Mouse (Mus musculus): ENCODE data around the gene Sept11.

Sept11 gene

DNA sequence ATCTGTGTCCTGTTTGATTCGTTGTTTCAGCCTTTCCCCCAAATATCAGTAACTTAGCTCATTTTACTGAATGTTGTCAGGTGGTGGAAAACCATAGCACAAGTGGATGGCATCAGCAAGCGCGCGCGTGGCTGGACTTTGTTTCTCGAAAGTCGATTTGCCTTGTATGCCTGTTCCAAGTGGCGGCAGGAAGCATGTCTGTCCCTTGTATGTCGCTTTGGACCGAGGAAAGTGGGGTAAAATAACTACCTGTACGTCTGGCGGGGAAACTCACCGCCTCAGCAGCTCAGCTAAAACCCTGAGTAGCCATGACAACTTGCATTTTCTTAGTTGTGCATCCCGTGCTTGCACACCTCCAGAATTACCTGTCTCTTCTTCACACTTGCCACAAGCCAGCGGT lies 78.2 kb downstream of the Sept11 start:
- DNase-seq (ENCODE audit: low read depth, low spot score) = no peak

GRCm38 (mm10) chr5:93172536-93172935 lies 79.3 kb downstream of the Sept11 start:
- DNase-seq (ENCODE audit: low read depth, low spot score) = no peak

DNA sequence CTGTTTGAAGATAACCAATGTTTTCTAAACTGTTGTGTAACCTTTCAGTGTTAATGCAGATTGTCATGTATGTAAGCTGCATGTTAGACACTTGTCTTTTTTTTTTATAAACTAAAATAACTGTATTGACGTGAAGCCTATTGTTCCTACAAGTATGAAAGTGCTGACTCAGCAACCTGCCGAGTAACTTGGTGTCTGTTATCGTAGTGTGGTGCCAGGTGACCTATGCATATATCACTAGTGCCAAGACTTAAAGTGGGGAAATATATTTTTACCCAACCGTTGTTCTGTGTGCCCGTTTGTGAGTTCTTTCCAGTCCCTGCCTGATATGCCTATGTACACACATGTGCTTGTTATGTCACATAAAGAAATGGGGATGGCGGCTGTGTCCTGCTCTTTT lies 81.4 kb downstream of the Sept11 start:
- no peak for DNase-seq (ENCODE audit: low read depth, low spot score)

GRCm38 (mm10) chr5:93178616-93179015 lies 85.4 kb downstream of the Sept11 start:
- no peak for DNase-seq (ENCODE audit: low read depth, low spot score)

GRCm38 (mm10) chr5:93180252-93180651 lies 87.0 kb downstream of the Sept11 start:
- DNase-seq (ENCODE audit: low read depth, low spot score) = peak; percentile 62

DNA sequence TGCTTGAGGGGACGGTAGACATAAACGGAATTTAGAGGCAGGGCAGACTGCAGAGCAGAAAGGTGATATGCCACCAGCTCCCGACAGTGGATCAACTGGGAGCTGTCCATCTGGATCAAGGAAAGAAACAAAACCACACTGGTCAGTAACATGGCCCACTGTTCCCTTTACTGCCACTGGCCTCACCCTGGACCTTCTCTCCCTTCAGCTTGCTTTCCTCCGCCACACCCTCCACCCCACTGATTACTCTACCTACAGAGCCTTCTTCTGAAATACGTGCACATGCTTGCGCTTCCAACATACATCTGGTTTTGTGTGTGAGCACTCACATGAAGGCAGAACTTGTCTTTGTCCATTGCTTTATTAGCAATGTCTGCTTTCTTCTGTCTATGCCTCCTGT lies 90.1 kb downstream of the Sept11 start:
- no peak for DNase-seq (ENCODE audit: low read depth, low spot score)

GRCm38 (mm10) chr5:93184548-93184947 lies 91.3 kb downstream of the Sept11 start:
- DNase-seq (ENCODE audit: low read depth, low spot score) = no peak

- no peak for DNase-seq (ENCODE audit: low read depth, low spot score)
These were observed 96.4 kb downstream of the Sept11 start for GRCm38 (mm10) chr5:93189607-93190006.

- no peak for DNase-seq (ENCODE audit: low read depth, low spot score)
These were observed 97.2 kb downstream of the Sept11 start for GRCm38 (mm10) chr5:93190428-93190827.

DNA sequence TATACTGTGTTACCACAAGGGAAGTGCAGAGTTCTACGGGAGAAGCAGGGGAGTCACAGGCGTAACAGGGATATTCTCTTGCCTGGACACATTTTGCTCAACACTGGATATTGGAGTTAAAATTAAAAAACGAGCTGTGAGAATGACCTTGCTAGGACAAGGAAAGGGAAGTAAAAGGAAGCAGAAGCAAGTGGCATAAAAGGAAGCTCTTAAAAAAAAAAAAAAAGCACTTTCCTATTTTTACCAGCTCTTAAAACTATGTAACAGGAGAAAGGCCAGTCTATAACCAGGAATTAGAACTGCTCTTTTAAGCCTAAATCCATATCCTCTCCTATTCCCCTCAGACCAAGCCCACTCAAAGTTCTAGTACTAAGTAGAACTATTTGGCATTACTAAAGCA lies 105.0 kb downstream of the Sept11 start:
- no peak for DNase-seq (ENCODE audit: low read depth, low spot score)

DNA sequence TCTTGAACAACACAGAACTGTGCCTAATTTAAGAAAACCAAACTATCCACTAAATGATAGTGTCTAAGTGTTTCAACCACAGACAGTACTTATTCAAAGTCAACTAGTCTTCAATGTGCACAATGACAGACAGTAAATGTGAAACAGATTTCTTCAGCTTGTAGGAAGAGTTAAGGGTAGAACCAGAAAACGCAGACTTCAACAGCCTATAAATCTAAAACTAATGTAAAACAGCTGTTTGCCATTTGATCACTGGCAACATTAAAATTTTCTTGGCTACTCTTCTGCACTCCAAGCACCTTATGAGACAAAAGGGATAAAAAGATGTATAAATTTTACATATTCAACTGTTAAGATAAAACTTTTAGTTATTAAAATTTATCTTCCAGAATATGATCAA lies 107.9 kb downstream of the Sept11 start:
- DNase-seq (ENCODE audit: low read depth, low spot score) = no peak

GRCm38 (mm10) chr5:93205371-93206108 lies 112.3 kb downstream of the Sept11 start:
- DNase-seq (ENCODE audit: low read depth, low spot score) = peak; percentile 70

- peak; percentile 97 for DNase-seq (ENCODE audit: low read depth, low spot score)
These were observed 113.1 kb downstream of the Sept11 start, which contains the start of the genes Ccni and 2010109A12Rik for GRCm38 (mm10) chr5:93206109-93207005. Ccni (minus strand) TSS chr5:93206495. 2010109A12Rik (plus strand) TSS chr5:93206518.

- DNase-seq (ENCODE audit: low read depth, low spot score) = peak; percentile 59
These were observed 113.7 kb downstream of the Sept11 start for GRCm38 (mm10) chr5:93207006-93207348.

DNA sequence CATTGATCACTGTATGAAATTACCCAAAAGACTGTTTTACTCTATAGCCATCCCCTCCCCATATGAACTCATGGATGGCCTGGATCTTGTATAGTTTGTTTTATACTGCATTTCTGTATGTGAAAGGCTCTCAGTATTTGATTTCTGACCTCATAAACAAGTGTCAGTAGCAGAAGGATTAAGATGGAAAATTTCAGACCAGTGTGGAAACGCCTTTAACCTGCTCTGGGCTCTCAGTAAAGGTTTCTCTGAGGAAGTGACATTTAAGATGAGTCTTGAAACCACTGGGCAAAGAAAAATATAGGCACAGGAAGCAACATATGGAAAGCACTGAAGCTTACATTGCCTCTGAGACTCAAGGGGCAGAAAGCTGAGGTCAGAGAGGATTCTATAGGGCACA lies 114.3 kb downstream of the Sept11 start:
- DNase-seq (ENCODE audit: low read depth, low spot score) = peak; percentile 19

DNA sequence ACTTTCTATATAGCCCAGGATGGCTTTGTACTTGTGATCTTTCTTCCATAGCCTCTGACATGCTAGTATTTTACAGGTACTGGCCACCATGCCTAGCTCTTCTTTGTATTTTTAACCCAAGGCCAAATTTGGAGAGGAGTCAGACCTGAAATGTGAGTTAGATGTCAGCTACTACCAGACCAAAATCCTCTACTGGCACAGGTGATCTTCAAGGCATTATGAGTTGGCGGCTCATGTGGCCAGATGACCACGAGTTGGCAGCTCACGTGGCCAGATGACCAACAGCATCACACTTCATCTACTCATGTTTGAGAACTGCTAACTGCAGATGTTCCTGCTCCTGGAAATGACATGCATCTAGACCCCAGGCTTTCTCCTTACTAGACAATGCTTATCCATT lies 125.1 kb downstream of the Sept11 start:
- no peak for DNase-seq (ENCODE audit: low read depth, low spot score)

- DNase-seq (ENCODE audit: low read depth, low spot score) = no peak
These were observed 128.4 kb downstream of the Sept11 start for GRCm38 (mm10) chr5:93221661-93222060.

- no peak for DNase-seq (ENCODE audit: low read depth, low spot score)
These were observed 131.3 kb downstream of the Sept11 start for GRCm38 (mm10) chr5:93224549-93224948.
